Mouse (Mus musculus) erythroblast, embryonic 14.5 days (primary cell): ENCODE measurements around the gene Mfsd12. TPM values are rescaled to one million over a fixed set of nuclear protein-coding genes. Genes with fewer than 3 reads are reported as not detected.

Experiments
- H3K27me3 ChIP-seq: 2 replicates; pipeline ENCODE4 v1.6.1; 2012; ENCODE audit warnings: inconsistent platforms; ENCODE audit not compliant: control insufficient read depth
- H3K36me3 ChIP-seq: 2 replicates; pipeline ENCODE4 v1.6.1; 2012; ENCODE audit warnings: mild to moderate bottlenecking, inconsistent platforms; ENCODE audit not compliant: control insufficient read depth
- H3K4me1 ChIP-seq: 2 replicates; pipeline ENCODE4 v1.6.1; 2012; ENCODE audit warnings: inconsistent platforms; ENCODE audit not compliant: control insufficient read depth
- H3K4me3 ChIP-seq: replicated peaks from 2 replicates; pipeline ENCODE3; 2012; ENCODE audit warnings: moderate library complexity, mild to moderate bottlenecking, inconsistent platforms
- H3K9me3 ChIP-seq: 2 replicates; pipeline ENCODE4 v1.6.1; 2012; ENCODE audit warnings: low read length, inconsistent platforms, mixed read lengths; ENCODE audit not compliant: control insufficient read depth
- GATA1 ChIP-seq: IDR thresholded peaks from 2 replicates; pipeline ENCODE4 v1.6.1; 2012; ENCODE audit warnings: low read length, inconsistent platforms, mixed read lengths
- TAL1 ChIP-seq: IDR thresholded peaks from 3 replicates; pipeline ENCODE4 v1.6.1; 2012; ENCODE audit warnings: low read length, inconsistent platforms, mixed read lengths
- polyA plus RNA-seq: library from polyadenylated mRNA; stranded (reverse); fragments of >175 nt; gene quantifications from 2 replicates; pipeline ENCODE4 v1.2.3, GENCODE M21; 2012

Gene Mfsd12
- polyA plus RNA-seq, 1 experiment, result 6.7 TPM

DNA sequence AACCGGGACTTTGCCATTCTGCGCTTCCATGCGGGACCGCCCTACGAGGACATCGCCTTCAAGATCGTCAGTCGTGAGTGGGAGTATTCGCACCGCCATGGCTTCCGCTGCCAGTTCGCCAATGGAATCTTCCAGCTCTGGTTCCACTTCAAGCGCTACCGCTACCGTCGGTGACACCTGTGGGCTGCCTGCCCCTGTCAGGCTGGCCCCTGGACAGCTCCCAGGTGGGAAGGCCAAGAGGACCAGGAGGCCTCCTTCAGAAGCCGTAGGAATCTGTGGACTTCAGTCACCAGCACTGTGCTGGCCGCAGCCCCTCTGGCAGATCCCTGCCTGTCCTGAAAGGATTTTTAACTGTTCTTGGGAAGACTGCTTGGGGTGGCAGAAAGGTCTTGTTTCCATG is 31.5 kb upstream of the Mfsd12 start:
- no peaks in the 10 kb centered on the region for H3K9me3 ChIP-seq
- no peaks in the 10 kb centered on the region; the same call in 1 of the 2 replicates for H3K27me3 ChIP-seq
- TF ChIP-seq GATA1 (no peak), TAL1 (no peak)
- peaks cover 77% of the 10 kb centered on the region for H3K36me3 ChIP-seq
- no peak overlapping the region for H3K4me3 ChIP-seq
- H3K4me1 ChIP-seq, result peaks cover 55% of the 10 kb centered on the region

DNA sequence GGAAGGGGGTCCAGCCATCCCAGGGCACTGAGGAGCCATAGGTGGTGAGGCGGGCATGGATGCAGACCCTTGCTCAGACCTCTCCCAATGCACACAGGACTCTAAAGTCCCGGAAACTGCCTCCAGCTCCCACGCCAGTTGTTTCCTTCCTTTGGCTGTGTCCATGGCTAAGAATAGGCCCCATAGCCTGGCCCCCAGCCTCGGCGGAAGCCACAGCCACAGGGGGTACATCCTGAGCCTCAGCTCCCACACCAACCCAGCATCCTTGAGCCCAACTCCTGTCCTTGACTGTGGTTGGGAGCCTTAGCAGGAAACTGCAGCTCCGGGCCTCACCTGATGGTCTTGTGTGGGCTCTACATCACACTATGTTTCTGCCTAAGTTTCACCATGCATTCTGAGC is 30.4 kb upstream of the Mfsd12 start:
- TF ChIP-seq TAL1 (no peak), GATA1 (no peak)
- no peak overlapping the region for H3K4me3 ChIP-seq
- H3K27me3 ChIP-seq, result peaks cover 4% of the 10 kb centered on the region
- H3K9me3 ChIP-seq, result no peaks in the 10 kb centered on the region
- H3K4me1 ChIP-seq, result peaks cover 50% of the 10 kb centered on the region
- peaks cover 75% of the 10 kb centered on the region for H3K36me3 ChIP-seq

DNA sequence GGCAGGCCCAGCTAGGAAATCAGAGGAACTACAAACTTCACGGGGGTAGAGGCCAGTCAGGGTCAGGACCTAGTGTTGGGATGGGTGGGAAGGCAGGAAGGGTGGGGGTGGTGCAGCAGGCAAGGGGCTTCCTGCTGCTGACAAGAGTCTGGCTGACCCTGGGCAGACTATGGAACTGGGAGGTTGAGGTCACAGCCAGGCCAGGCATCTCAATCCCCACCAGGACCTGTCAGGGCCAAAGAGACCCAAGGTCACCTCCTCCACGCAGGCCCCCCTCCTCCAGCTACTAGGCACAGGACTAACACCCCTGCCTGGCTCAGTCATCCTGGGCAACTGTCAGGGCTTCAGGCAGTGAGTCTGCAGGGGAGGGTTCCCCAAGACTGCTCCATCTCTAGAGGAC is 29.3 kb upstream of the Mfsd12 start:
- H3K27me3 ChIP-seq, result peaks cover 15% of the 10 kb centered on the region
- peaks cover 39% of the 10 kb centered on the region for H3K4me1 ChIP-seq
- H3K4me3 ChIP-seq, result no peak overlapping the region
- H3K9me3 ChIP-seq, result no peaks in the 10 kb centered on the region
- H3K36me3 ChIP-seq, result peaks cover 64% of the 10 kb centered on the region
- TF ChIP-seq TAL1 (no peak), GATA1 (no peak)

DNA sequence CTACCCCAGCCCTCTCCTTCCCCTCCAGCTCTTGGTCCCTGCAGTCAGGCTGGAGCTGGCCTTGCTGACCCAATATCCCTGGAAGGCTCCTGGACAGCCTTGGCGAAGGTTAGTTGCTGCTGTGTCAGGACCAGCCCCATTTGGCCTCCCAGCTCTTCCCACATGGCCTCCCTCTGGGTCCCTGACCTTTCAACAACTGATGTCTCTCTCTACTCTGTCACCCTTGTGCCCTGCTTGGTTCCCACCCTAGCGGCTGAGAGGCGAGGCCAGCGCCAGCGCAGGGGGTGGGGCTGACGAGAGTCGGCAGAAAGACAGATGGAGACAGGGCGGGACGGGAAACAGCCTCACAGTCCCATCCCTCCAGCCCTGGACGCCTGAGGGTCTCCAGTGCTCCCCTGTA is 28.9 kb upstream of the Mfsd12 start, which contains the start of gene Tbxa2r:
Gene Tbxa2r (plus strand): TSS at position 346 of the 400 bp plus-strand sequence.
- peaks cover 60% of the 10 kb centered on the region for H3K36me3 ChIP-seq
- no peak within 1 kb of the TSS for H3K4me3 ChIP-seq
- peaks cover 16% of the 10 kb centered on the region for H3K27me3 ChIP-seq
- TF ChIP-seq TAL1 (no peak), GATA1 (no peak)
- peaks cover 36% of the 10 kb centered on the region for H3K4me1 ChIP-seq
- no peaks in the 10 kb centered on the region for H3K9me3 ChIP-seq

DNA sequence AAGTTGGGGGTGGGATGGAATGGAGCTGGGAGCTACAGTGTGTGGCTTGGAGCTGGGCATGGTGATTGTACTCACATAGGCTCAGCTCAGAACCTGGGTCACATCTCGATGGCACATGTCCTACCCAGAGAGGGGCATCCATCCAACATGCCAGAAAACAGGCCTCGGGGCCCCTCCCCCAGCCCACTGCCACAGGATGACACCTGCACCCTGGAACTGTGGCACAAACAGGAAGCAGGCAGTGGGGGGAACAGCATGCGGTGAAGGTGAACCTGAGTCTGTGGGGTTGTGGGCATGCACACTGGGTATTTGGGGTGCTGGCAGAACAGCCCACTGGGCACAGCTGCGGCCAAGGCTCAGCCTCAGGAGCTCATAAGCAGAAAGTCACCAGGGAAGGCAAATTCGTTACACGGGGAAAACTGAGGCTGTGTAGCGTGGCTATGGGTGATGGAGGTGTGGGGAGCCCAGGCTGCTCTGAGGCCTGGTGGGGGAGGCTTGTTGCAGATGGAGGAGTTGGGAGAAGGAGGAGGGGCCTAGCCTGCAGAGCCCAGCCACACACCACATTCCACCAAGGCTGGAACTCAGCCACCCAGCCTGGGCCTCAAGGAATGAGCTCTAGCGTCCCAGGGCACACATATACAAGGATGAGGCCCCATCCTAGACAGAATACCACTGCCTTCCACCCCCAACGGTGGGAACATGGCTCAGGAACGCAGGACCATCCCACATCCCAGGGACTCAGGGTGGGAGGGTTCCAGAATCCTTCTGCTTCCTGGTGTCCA is 27.9 kb upstream of the Mfsd12 start:
- H3K9me3 ChIP-seq, result no peaks in the 10 kb centered on the region
- H3K4me1 ChIP-seq, result peaks cover 30% of the 10 kb centered on the region
- no peak for TF ChIP-seq TAL1
- TF ChIP-seq GATA1, result no peak
- H3K36me3 ChIP-seq, result peaks cover 50% of the 10 kb centered on the region
- H3K4me3 ChIP-seq, result no peak overlapping the region
- peaks cover 16% of the 10 kb centered on the region for H3K27me3 ChIP-seq

DNA sequence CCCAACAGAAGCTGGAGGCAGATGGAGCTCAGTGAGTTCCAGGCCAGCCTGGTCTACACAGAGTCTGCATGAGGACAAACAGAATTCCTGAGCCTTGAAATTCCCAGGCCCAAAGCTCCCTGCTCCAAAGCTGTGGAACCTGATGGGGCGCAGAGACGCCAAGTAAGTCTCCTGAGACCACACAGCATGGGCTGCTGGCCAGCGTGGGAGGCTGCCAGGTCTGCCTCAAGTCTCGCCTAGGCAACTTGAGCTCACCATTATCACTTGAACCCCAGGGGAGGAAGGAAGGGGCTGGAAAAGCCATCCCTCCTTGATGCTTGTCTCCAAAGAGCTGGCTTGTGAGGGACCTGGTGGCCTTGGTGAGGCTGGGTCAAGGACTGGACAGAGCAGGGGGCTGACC is 27.3 kb upstream of the Mfsd12 start:
- TF ChIP-seq TAL1, result no peak
- peaks cover 16% of the 10 kb centered on the region for H3K27me3 ChIP-seq
- H3K36me3 ChIP-seq, result peaks cover 44% of the 10 kb centered on the region
- peaks cover 30% of the 10 kb centered on the region for H3K4me1 ChIP-seq
- no peaks in the 10 kb centered on the region for H3K9me3 ChIP-seq
- no peak overlapping the region for H3K4me3 ChIP-seq

DNA sequence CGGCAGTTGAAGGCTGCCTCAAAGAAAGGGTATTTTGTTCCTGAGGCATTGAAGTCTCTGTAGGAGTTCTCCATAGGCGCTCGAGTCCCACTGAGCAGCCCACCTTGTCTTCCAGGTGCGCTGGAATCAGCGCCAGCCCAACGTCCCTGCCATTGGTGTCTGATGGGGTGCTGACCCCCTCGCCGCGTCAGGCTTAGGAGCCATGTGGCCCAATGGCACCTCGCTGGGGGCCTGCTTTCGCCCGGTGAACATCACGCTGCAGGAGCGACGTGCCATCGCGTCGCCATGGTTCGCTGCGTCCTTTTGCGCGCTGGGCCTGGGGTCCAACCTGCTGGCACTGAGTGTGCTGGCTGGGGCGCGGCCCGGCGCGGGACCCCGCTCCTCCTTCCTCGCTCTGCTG is 25.0 kb upstream of the Mfsd12 start:
- Histone ChIP-seq H3K27me3 (peaks cover 18% of the 10 kb centered on the region), H3K36me3 (peaks cover 21% of the 10 kb centered on the region), H3K4me1 (peaks cover 22% of the 10 kb centered on the region), H3K9me3 (0 out of 2 replicates have a peak, but pooled peaks cover under 1% of the 10 kb centered on the region), H3K4me3 (no peak overlapping the region)
- no peak for TF ChIP-seq GATA1
- TF ChIP-seq TAL1, result no peak

DNA sequence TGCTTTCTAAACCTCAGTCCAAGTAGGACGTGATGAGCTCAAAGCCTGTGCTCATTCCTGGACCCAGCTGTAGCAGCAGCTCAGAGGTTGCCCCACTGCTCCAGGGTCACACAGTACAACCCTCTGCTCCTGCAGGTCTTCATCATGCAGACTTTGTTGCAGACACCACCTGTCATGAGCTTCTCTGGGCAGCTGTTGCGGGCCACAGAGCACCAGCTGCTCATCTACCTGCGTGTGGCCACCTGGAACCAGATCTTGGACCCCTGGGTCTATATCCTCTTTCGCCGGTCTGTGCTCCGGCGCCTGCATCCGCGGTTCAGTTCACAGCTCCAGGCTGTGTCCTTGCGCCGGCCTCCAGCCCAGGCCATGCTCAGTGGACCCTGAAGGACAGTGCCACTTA is 23.0 kb upstream of the Mfsd12 start:
- no peak for TF ChIP-seq TAL1
- TF ChIP-seq GATA1, result no peak
- Histone ChIP-seq H3K27me3 (peaks cover 33% of the 10 kb centered on the region), H3K9me3 (peaks cover 7% of the 10 kb centered on the region; the same call in 1 of the 2 replicates), H3K36me3 (peaks cover 2% of the 10 kb centered on the region), H3K4me1 (peaks cover 7% of the 10 kb centered on the region), H3K4me3 (no peak overlapping the region)

DNA sequence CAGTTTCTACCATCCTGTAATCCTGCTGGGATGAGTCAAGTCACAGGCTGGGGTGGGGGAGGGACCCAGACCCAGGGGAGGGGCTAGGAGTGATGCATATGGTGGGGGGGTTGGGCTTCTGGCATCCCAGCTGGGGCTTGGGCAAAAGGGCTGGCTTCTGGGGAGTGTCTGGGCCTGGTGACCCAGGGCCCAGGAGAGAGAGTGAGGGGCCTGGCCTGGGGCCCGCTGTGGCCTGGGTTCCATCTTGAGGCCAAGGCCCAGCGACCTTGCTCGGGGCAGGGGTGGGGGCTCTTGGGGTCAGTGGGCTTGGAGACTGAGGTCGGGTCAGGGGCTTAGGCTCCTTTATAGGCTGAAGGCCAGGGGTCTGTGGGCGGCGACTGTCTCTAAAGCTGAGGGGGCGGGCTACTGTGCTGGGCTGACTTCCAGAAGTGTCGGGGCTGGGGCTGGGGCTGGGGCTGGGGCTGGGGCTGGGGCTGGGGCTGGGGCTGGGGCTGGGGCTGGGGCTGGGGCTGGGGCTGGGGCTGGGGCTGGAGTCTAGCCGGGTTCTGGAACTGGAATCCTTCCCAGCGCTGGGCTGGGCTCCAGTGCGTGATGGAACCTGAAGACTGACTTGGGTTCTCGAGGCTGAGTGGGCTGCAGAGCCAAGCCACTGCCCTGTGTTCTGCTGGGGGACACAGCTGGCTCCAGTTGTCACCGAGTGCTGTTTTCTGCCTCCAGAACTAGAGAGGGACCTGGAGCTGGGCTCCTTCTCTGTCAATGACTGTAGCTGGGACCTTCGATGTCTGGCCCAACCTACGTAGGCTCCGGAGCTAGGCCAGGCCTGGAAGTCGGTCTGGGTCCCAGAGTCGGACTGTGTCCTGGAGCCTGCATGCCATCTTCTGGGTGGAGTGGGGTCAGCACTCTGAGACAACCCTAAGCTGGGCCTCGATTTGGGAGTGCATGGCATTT is 21.6 kb upstream of the Mfsd12 start:
- Histone ChIP-seq H3K9me3 (peaks cover 7% of the 10 kb centered on the region; the same call in 1 of the 2 replicates), H3K4me3 (no peak overlapping the region), H3K36me3 (no peaks in the 10 kb centered on the region), H3K4me1 (peaks cover 10% of the 10 kb centered on the region), H3K27me3 (peaks cover 33% of the 10 kb centered on the region)
- no peak for TF ChIP-seq GATA1
- no peak for TF ChIP-seq TAL1
